Mouse (Mus musculus): Measurements from ENCODE around the gene Tpp1.

The Tpp1 gene

DNA sequence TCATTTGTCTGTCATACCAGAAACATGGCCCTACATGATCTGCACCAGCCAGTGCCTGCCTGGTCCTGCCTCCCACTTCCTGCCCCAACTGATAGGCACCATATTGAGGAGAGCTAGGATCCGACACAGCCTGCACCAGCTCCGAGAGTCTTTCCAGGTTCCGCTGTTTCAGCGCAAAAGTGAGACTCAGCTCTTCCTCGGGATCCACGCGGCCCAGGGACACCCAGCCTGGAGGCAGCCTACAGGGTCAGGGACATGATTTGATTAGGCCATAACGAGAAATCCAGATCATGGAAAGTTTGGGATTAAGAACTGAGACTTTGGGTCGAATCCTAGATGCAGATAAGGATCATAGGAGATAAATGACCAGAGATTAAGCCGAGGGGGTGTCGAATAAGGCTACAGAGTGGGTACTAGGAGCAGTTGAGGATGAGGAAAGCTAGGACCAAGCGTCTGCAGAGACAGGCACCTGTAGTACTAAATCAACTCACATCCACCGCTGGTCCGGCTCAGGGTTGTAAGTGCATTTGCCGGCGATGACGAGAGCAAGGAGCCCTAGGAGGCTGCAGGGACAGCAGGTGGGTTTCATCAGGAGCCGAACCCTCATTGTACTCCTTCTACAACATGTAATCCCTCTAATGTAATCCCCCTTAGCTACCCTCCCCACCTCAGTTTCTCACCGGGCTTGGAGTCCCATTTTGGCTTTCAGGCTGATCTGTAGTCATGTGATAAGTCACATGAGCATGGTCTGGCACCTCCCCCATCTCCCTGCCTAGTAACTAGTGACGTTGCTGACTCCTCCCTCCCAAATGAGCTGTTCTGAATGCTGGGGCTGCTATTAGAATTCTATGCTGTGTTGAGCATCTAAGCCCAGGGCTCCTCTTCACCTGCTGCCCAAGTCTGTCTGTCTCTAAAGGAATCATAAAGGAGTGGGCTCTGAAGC, at the start of gene Tpp1:
Gene Tpp1, minus strand, starts transcription at position 745 of the 943 bp plus-strand sequence.
- peak; percentile 76 to 87 for DNase-seq (ENCODE audit: low spot score in 2 of 2)

DNA sequence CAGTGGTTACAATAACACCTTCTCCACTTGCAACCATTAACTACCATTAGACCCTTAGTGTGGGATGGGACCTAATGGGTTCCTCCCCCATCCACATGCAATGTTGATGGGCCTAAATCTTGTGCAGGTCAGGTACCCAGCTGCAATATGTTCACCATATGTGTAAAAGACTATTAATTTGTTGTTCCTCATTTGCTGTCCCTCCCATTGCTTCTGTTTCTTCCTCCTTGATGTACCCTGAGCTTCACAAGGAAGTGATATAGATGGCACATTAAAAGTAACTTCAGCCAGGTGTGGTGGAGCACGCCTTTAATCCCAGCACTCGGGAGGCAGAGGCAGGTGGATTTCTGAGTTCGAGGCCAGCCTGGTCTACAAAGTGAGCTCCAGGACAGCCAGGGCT, 44.9 kb upstream of the Tpp1 start:
- no peak for DNase-seq (ENCODE audit: low spot score in 2 of 2)

DNA sequence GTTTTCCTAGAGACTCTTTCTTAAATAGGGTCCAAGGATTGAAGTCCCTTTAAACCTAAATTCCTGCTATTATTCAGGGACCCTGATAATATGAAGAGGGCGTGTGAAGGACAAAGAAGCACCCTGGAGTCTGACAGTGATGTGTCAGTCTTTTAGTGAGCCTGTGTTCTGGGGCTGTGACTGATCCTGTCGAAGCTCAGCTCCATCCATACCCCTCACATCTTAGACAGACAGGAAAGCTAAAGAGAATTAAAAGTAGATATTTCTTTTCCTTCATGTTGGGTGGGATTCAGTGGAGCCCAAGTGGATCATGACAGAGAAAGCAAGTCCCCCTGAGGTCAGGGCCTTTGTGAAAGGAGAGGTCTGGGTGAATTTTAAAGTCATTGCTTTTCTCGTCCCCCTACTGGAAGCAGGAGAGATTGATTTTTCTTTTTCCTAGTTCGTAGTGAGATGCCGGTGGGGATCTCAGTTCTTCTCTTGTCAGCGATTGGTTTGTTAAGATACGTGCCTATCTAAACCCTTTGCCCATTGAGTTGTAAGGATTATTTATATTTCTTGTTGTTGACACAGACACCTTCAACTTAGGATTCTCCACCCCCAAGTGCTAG, 43.8 kb upstream of the Tpp1 start:
- DNase-seq (ENCODE audit: low spot score in 2 of 2), result no peak

DNA sequence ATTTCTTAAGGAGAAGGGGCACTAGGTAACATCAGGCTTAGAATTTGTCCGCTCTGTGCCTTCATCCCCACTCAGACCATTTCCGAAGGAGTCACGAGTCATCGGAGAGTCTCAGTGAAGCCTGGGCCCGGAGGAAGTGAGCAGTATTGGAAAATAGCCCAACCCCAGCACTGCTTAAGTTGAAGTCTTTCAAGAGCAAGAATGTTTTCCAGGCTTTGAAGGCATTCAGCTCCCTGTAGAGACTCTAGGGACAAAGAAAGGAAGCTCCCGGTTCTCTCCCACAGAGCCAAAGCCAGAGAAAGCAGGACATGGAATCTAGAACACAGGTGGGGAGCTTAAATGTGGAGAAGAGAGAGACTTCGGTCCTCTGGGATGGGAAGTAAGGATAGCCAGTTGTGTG, 41.7 kb upstream of the Tpp1 start:
- DNase-seq (ENCODE audit: low spot score in 2 of 2), result no peak

DNA sequence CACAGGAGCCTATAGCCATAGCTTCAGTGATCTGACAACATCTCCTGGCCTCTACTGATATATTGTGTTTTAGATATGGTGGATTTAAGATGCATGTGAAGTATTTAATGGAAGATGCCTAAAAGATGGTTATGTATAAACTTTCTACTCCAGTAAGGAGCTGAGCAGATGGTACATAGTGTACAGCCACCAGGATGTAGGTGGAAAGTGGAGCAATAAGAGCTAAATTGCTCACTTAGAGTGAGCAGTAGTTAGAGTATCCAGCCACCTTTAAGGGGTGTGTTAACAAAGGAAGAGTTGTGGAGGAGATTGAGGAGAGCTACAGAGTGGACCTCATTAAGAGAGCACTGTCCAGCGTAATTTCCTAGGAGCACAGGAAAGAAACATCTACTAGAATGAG, 39.1 kb upstream of the Tpp1 start:
- DNase-seq (ENCODE audit: low spot score in 2 of 2), result no peak

DNA sequence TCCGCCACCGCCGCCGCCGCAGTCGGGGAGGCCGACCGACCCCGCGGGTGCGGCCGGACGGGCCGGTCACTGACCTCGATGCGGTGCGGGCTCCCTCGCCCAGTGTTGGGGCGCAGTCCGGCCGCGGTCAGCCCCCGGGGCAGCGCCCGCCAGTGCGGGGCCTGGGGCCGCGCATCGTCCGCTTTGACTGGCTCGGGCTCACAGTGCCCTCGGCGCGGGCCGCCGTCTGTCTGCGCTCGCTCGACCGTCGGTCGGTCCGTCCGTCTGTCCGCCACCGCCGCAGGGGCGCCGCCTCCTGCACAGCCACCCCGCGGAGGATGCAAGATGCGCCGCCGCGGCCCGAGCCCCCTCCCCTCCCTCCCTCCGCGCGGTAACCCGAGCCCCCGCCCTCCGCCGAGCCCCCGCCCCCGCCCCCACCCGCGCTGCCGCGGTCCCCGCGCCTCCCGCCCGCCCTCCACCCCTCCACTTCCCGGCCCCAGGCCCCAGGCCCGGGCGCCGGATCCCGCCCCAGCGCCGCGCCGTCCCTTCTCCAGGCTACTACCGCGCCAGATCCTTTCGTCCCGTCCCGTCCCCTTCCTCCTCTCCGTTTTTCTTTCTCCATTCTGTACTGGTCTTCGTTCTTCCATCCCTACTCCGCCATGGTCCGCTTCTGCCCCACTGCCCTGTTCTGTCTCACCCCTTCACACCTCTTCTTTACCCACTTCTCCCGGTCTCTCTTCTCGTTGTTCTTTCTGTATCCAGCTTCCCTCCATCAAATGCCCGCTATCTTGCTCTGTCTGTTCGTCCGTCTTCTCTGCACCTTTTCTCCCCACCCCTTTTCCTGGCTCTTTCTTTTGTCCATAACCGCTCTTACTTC, 35.5 kb upstream of the Tpp1 start, which contains the start of gene Dchs1:
Gene Dchs1, minus strand, starts transcription at position 370 of the 856 bp plus-strand sequence.
- no peak for DNase-seq (ENCODE audit: low spot score in 2 of 2)

DNA sequence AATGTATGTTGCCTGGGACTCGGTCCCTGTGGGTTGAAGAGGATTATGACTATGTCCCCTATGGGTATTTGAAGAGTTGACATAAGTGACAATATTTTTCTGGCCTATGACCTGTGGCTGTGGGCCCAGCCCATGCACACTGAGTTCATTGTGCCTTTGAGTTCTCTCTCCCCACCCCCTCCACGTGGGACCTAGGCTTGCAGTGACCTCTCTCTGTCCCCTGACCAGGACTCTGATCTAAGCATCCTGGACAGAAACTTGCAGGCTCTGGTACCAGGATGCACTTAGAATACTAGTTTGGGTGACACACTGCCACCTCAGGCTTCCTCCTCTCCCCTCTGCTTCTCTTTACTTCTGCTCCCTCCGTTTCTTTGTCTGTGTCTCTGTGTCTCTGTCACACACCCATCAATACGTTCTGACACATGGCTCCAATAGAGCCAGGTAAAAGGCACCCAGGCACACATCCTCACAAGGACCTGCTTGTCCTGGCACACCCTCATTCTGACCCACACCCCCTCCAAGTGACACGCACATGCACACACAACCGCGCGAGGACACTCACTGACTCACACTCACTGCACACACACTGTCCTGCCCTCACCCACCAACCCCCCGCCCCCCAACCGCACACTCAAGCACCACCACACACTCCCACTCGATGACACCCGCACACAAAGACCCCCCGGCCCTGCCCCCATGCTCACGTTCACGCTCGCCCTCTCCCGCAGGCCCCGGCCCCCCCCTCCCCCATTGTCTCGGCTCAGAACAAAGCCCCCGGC, 34.7 kb upstream of the Tpp1 start:
- DNase-seq (ENCODE audit: low spot score in 2 of 2), result no peak

DNA sequence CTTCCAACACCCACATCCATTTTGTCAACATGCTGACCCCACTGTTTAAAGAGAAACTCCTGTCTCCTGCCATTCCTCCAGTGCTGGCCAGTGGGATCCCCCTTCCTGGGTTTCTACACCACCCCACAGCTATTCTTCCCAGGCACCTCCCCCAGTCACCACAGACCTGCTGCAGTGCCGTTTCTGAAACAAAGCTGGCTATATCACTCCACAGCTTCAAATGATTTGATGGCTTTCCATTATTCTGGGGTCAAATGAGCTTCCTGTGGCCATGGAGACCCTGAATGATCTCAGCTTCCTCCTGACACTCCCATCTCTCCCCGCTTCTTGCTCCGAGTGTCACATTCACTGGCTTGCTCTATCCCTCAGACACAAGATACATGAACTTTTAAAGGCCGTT, 32.5 kb upstream of the Tpp1 start:
- no peak for DNase-seq (ENCODE audit: low spot score in 2 of 2)

DNA sequence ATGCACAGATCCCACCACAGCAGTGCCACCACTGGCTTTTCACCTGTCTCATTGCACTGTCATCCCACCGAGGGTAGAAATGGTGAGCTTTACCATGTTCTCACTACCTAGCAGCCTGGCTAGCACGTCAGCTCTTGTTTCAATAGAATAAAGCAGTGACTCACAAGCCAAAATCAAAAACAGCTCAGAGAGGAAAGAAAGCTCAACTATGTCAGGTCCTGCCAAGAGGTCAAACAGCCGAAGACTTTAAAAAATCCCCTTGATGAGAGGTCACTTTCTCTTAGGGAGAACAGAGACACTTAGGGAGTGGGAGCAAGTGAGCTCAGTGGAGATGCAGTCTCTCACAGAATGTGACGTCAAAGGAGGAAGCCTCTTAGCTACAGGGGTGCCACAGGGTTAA, 31.8 kb upstream of the Tpp1 start:
- no peak for DNase-seq (ENCODE audit: low spot score in 2 of 2)

DNA sequence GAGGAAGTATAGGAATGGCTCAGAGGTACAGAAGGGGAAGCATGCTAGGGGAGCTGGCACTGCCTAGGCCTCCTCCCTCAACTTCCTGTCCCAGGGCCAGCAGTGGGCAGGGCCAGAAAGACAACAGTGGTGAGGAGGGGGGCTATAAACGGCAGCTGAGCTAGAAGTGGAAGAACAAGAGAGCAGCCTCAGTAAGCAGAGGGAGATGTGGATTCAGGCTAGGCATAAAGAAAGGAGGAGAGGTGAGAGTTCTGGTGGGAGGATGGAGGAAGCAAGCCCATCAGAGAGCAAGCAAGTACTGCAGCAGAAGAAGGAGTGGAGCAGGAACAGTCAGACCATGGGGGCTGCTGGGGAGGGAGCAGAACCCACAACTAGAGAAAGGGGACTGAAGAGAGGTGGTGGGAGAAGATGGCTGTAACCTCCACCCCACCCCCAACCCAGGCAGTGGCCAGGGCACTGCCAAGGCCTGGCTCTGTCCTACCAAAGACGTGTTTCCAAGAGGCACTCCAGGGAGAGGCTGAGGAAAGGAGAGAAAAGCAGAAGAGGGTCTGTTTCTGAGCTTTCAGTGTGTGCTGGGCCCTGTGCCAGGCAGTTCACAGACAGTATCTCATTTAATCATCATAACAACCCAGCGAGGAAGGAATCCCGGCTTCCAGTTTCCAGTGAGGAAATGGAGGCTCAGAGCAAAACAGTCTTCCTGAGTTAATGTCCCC, 26.7 kb upstream of the Tpp1 start:
- no peak for DNase-seq (ENCODE audit: low spot score in 2 of 2)

DNA sequence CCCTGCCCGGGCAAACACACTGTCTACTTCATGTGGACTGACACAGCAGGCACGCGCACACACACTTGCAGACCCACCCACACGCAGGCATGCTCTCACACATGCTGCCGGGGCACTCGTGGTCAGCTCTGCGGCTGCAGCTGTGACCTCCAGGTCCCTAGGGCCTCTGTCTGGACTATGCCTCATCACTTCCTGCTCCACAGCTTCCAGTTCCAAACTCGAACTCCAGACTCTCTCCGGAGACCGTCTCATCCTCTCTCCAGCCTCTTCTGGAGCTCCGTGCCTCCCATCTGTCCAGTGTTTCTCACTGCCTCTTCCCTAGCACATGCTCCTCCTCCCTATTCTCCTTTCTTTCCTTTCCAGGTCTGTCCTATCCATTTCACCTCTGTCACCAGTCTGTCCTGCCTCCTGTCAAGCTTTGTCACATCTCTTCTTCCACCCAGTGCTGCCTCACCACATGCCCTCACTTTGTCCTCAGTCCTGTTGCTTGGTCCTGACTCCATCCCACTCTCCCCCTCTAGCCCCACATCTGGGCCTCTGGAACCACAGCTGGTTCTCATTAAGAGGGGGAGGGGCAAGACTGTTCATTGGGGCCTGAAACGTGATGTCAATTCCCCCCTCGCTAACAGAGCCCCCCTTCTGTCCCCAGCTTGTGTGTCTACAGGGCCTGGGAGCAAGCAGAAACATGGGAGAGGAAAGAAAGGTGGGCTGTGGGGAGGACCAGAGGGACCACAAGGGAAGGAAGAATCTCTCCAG, 25.9 kb upstream of the Tpp1 start:
- DNase-seq (ENCODE audit: low spot score in 2 of 2), result no peak

DNA sequence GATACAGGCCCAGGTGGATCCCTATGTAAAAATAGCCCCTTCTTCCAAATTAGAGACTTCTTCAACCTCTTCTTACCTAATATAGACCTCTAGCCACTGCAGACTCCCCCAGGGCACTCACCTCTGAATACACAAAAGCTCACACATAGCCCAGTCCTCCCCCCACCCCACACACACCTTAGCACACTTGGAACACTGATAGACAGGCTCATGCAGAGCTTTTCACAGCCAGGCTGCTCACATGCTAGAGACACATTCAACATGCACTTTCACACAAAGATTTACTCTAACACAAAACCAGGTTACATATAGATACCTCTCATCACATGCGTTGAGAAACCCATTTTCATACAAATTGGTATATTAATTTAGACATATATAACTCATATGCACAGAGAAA, 25.3 kb upstream of the Tpp1 start:
- no peak for DNase-seq (ENCODE audit: low spot score in 2 of 2)

DNA sequence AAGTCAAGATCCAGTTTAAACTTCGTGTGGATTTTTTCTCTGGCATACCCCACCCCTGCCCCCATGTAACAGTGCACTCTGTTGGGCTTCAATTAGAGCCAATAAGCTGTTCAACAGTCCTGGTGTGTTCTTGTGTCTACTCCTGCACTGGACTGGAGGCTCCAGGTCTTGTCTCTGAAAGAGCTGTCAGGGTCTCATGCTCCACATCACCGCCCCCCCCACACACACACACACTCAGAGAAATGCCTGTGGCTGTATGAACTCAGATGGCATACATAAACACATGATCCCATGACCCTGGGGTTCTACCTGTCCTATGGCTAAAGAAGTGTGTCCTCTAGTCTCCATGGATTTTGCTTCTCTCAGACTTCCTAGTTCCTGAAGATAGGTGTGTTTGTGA, 24.0 kb upstream of the Tpp1 start:
- DNase-seq (ENCODE audit: low spot score in 2 of 2), result no peak

DNA sequence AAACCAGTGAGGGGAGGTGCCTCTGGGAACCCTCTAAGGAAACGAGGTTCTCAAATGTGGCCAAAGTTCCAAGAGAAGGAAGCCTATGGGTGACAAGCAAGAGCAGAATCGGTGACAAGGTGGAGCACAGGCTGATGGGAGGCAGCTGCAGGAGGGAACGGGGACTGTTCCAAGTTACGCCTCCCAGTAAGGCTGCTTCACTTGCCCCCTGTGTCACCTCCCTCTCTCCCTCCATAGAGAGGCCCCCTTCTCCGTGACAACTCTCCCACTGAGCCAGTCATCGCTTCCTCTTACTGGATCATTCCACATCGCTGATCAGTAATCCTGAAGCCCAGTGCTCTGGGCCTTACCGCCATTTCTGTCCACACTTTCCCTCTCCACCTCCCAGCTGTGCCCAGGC, 22.6 kb upstream of the Tpp1 start:
- no peak for DNase-seq (ENCODE audit: low spot score in 2 of 2)

DNA sequence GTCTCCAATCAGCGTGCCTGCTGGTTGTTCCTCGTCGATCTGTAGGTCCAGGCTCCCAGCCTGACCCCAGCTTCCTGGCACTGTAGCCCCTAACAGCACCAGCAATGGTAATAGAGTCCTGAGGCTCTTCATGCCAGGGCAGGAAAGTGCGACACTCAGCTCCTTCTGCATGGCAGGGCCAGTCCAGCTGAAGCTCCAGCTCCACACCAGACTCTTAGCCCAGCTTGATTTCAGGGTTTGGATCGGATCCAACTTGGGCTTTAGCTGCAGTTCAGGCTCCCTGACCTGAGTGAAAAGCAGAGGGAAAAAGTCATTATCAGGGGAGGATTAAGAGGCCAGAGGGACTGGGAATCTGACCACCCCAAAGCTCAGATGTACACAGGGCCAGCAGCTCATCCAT, 21.0 kb upstream of the Tpp1 start:
- no peak for DNase-seq (ENCODE audit: low spot score in 2 of 2)

DNA sequence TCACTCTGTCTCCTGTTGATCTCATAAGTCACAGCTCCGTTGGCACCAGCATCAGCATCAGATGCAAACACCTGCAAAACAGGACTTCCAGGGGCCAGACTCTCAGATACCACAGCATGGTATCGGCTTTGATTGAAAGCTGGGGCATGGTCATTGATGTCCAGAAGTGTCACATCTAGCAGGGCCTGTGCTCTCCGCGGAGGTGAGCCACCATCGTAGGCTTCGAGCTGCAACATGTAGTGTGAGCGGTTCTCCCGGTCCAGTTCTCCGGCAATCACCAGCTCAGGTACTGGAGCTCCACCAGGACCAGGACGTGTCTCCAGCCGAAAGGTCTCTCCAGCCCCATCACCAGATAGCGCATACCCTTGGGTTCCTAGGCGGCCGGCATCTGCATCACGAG, 20.3 kb upstream of the Tpp1 start:
- no peak for DNase-seq (ENCODE audit: low spot score in 2 of 2)

DNA sequence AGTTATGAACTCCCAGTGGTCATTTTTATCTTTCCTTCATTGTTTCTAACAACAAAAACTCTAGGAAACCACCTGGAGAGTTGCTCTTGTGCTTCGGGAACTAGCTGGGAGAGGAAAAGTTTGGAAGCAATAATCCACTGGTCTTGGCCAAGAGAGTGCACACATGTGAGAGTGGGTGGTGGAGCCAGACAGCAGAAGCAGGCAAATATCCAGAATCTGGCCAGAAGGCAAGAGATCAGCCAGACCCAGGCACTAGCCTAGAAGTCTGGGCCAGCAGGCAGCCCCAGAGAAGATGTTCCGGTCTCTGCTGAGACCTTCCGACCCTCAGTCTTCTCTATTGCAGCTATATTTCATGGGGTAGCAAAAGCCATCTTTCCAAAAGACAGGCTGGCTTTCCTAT, 17.9 kb upstream of the Tpp1 start:
- DNase-seq (ENCODE audit: low spot score in 2 of 2), result no peak

DNA sequence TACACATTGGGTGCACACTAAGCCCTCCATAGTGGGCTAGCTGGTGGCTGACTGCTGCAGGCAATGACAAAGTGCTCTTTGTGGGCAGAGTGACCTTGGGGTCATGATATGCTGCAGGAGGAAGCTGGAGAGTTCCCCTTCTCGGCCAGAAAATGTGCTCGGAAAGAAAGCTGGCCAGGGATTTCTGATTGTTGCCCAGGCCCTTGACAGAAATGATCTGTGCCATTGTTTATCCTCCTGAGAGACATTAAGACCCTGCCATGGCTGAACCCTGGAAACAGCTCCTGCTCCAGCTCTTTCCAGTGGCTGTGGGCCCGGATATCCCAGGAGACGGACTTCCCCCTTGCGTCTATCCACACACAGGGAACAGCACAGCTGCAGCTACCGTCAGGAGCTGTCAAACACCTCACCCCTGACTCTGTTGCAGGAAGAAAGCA, 15.7 kb upstream of the Tpp1 start:
- DNase-seq (ENCODE audit: low spot score in 2 of 2), result no peak

DNA sequence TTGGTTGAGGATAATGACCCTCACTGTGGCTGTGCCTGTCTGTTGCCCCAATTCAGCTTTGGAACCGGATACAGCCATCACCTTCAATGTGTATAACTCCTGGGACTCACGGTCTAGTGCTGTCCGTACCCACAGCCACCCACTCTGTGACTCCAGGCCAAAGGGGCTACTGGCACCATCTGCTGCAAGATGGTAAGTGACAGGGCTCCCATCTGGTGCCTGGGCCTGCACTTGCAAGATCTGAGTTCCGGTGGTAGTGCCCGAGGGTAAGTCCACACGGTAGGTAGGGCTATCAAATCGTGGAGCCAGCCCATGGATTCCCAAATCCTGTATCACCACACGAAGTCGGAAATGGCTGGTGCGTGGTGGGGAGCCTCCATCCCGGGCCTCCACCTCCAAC, 12.3 kb upstream of the Tpp1 start:
- no peak for DNase-seq (ENCODE audit: low spot score in 2 of 2)
